Mouse (Mus musculus) stomach, embryonic 15.5 days (tissue): ENCODE results near the gene Ino80b. TPM values are rescaled to one million over a fixed set of nuclear protein-coding genes. Genes with fewer than 3 reads are reported as not detected.
"Not testable (repeated sequence)": the region's sequence is repeated elsewhere in the genome, so short reads cannot be mapped to it uniquely, and the experiment has no call there.

Source experiments
- ATAC-seq: fragments of 200-750 bp; cut with Nextera tagmentation; 2 replicates; pipeline ENCODE4 v1.8.0; 2017; ENCODE audit warnings: low read depth, moderate number of reproducible peaks, moderate TSS enrichment; ENCODE audit not compliant: insufficient read depth, low FRiP score
- H3K27ac ChIP-seq: fragments of 300-500 bp; sonication (generic); 2 replicates; pipeline ENCODE4 v1.5.1; 2015; ENCODE audit warnings: mild to moderate bottlenecking, inconsistent platforms
- H3K27me3 ChIP-seq: fragments of 300-500 bp; sonication (generic); replicated peaks from 2 replicates; pipeline ENCODE4 v1.6.1; 2015; ENCODE audit warnings: inconsistent platforms
- H3K36me3 ChIP-seq: fragments of 300-500 bp; sonication (generic); 2 replicates; pipeline ENCODE4 v1.6.1; 2015; ENCODE audit warnings: inconsistent platforms
- H3K4me1 ChIP-seq: fragments of 300-500 bp; sonication (generic); 2 replicates; pipeline ENCODE4 v1.6.1; 2015; ENCODE audit warnings: inconsistent platforms
- H3K4me2 ChIP-seq: fragments of 300-500 bp; sonication (generic); 2 replicates; pipeline ENCODE4 v1.6.1; 2015; ENCODE audit warnings: mild to moderate bottlenecking, inconsistent platforms
- H3K4me3 ChIP-seq: fragments of 300-500 bp; sonication (generic); replicated peaks from 2 replicates; pipeline ENCODE4 v1.5.1; 2015; ENCODE audit warnings: inconsistent platforms
- H3K9ac ChIP-seq: fragments of 300-500 bp; sonication (generic); 2 replicates; pipeline ENCODE4 v1.6.1; 2015; ENCODE audit warnings: inconsistent platforms
- H3K9me3 ChIP-seq: fragments of 300-500 bp; sonication (generic); 2 replicates; pipeline ENCODE4 v1.6.1; 2016; ENCODE audit warnings: inconsistent platforms
- WGBS: fragments of 180-500 bp; shearing (Covaris S2); methylation state at CpG from one replicate; pipeline ENCODE4 v1.1.7; 2015; 5-methylcytosine and 5-hydroxymethylcytosine counted together
- polyA plus RNA-seq: library from polyadenylated mRNA; unstranded; fragments of >200 nt; fragmentation: Nextera tagmentation; extraction: Ambion mirVana; gene quantifications from 2 replicates; pipeline ENCODE4 v1.2.1, GENCODE M21; 2015

The Ino80b gene
- 11.3 and 11.4 TPM in 2 replicates for polyA plus RNA-seq

- H3K36me3 ChIP-seq = no peaks in the 10 kb centered on the region
- peak within 1 kb of the TSS; percentile 75 for H3K27ac ChIP-seq
- H3K4me1 ChIP-seq = peaks cover 28% of the 10 kb centered on the region
- H3K4me2 ChIP-seq = peak within 1 kb of the TSS; percentile 89
- peak within 1 kb of the TSS; percentile 71 for H3K4me3 ChIP-seq
- no peaks in the 10 kb centered on the region for H3K27me3 ChIP-seq
- peak within 1 kb of the TSS; percentile 60 for H3K9ac ChIP-seq
- ATAC-seq = no peak
- no peaks in the 10 kb centered on the region for H3K9me3 ChIP-seq
- WGBS = 22% methylated on average over 5 of the region's 5 CpGs
Observed at GRCm38 (mm10) chr6:83125331-83125730, at the start of gene Ino80b. Gene Ino80b, minus strand, starts transcription at chr6:83125431.

- Histone ChIP-seq H3K27ac (no peak overlapping the region), H3K36me3 (peaks cover 4% of the 10 kb centered on the region; the same call in 1 of the 2 replicates), H3K9me3 (no peaks in the 10 kb centered on the region), H3K27me3 (no peaks in the 10 kb centered on the region), H3K9ac (no peak overlapping the region), H3K4me3 (no peak overlapping the region), H3K4me2 (no peak overlapping the region), H3K4me1 (0 out of 2 replicates have a peak, but pooled peaks cover 7% of the 10 kb centered on the region)
- WGBS = 65% methylated on average over 9 of the region's 9 CpGs
- ATAC-seq = no peak
Observed at GRCm38 (mm10) chr6:83172240-83172920, 47.1 kb upstream of the Ino80b start.

GRCm38 (mm10) chr6:83171063-83171462, 45.8 kb upstream of the Ino80b start:
- no peak for ATAC-seq
- H3K9ac ChIP-seq = no peak overlapping the region
- no peak overlapping the region for H3K4me3 ChIP-seq
- no peak overlapping the region for H3K27ac ChIP-seq
- H3K27me3 ChIP-seq = no peaks in the 10 kb centered on the region
- peaks cover 4% of the 10 kb centered on the region; the same call in 1 of the 2 replicates for H3K36me3 ChIP-seq
- no peak overlapping the region for H3K4me2 ChIP-seq
- H3K4me1 ChIP-seq = peaks cover 12% of the 10 kb centered on the region
- H3K9me3 ChIP-seq = no peaks in the 10 kb centered on the region
- WGBS = 84% methylated on average over 5 of the region's 5 CpGs

DNA sequence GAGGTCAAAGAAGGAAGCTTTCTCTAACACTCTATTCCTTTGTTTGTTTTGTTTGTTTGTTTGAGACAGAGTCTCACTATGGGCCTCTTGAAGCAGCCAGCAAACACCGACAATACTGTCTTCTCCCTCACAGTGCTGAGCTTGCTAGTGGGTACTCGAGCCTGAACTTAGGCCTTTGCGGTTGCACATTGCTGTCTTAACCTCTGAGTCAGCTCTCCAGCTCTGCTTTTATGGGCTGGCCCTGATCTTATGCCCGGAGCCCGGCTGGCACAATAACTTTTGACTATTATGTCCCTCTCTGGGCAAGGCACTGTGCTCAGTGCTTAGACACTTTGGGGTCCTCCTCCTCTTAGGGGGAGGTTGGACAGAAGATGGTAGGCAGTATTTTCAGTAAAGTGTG, 44.6 kb upstream of the Ino80b start:
- WGBS = 65% methylated on average over 5 of the region's 5 CpGs
- no peak overlapping the region for H3K4me3 ChIP-seq
- ATAC-seq = no peak
- H3K9me3 ChIP-seq = no peaks in the 10 kb centered on the region
- H3K27ac ChIP-seq = no peak overlapping the region
- no peaks in the 10 kb centered on the region for H3K27me3 ChIP-seq
- H3K36me3 ChIP-seq = peaks cover 4% of the 10 kb centered on the region; the same call in 1 of the 2 replicates
- no peak overlapping the region for H3K9ac ChIP-seq
- no peak overlapping the region for H3K4me2 ChIP-seq
- peaks cover 12% of the 10 kb centered on the region for H3K4me1 ChIP-seq

GRCm38 (mm10) chr6:83166243-83166630, 41.0 kb upstream of the Ino80b start:
- peak overlapping the region; percentile 79 for H3K4me2 ChIP-seq
- WGBS = under 1% methylated on average over 12 of the region's 12 CpGs
- H3K9me3 ChIP-seq = no peaks in the 10 kb centered on the region
- H3K4me3 ChIP-seq = peak overlapping the region; percentile 97
- peak overlapping the region; percentile 83 for H3K9ac ChIP-seq
- peaks cover 11% of the 10 kb centered on the region for H3K27me3 ChIP-seq
- ATAC-seq = peak; percentile 5; the same call in 1 of the 2 replicates
- no peaks in the 10 kb centered on the region for H3K36me3 ChIP-seq
- peaks cover 26% of the 10 kb centered on the region for H3K4me1 ChIP-seq
- H3K27ac ChIP-seq = peak overlapping the region; percentile 91

DNA sequence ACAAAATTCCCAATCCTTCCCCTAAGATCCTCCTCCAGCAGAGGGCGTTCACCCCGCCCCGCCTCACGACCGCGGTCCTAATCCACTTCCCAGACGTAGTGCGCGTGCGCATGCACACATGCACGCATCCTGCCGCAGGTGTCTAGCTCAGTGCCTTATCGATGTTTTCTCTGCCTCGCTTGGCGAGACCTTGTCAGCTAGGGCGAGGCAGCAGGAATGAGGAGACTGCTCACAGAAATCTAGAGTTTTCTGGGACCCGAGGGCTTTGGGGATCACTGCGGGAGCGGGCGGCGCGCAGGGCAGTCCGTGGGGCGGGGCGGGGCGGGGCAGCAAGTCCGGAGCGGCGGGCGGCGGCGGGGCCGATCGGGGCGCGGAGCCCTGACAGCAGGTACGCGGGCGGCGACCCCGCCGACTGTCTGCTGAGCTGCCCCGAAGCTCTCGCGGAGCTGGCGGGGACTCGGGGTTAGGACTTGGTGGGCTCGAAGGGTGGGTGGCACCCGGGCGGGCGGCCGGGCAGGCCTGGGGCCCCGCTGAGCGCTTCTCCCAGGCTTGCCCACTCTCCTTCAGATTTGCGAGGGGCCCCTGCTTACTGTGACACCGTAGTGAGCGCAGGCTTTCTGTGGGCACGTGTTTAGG, 40.5 kb upstream of the Ino80b start, which contains the start of gene Dctn1:
Gene Dctn1, plus strand, starts transcription at position 314 of the 636 bp plus-strand sequence.
- peaks cover 28% of the 10 kb centered on the region for H3K4me1 ChIP-seq
- under 1% methylated on average over 57 of the region's 58 CpGs for WGBS
- peaks cover 16% of the 10 kb centered on the region for H3K27me3 ChIP-seq
- H3K4me2 ChIP-seq = peak within 1 kb of the TSS; percentile 79
- ATAC-seq = peak; percentile 85
- peak within 1 kb of the TSS; percentile 83 for H3K9ac ChIP-seq
- H3K36me3 ChIP-seq = no peaks in the 10 kb centered on the region
- H3K4me3 ChIP-seq = peak within 1 kb of the TSS; percentile 97
- H3K27ac ChIP-seq = peak within 1 kb of the TSS; percentile 91
- H3K9me3 ChIP-seq = no peaks in the 10 kb centered on the region

GRCm38 (mm10) chr6:83165026-83165606, 39.9 kb upstream of the Ino80b start:
- H3K4me3 ChIP-seq = peak overlapping the region; percentile 97
- peak overlapping the region; percentile 71 for H3K27ac ChIP-seq
- peak overlapping the region; percentile 23; the same call in 1 of the 2 replicates for H3K9ac ChIP-seq
- no peaks in the 10 kb centered on the region for H3K36me3 ChIP-seq
- H3K4me2 ChIP-seq = peak overlapping the region; percentile 79
- H3K27me3 ChIP-seq = peaks cover 19% of the 10 kb centered on the region
- no peaks in the 10 kb centered on the region for H3K9me3 ChIP-seq
- ATAC-seq = peak; percentile 3; the same call in 1 of the 2 replicates
- 3% methylated on average over 6 of the region's 6 CpGs for WGBS
- H3K4me1 ChIP-seq = peaks cover 28% of the 10 kb centered on the region

GRCm38 (mm10) chr6:83162701-83163100, 37.5 kb upstream of the Ino80b start:
- Histone ChIP-seq H3K9me3 (no peaks in the 10 kb centered on the region), H3K27me3 (peaks cover 19% of the 10 kb centered on the region), H3K36me3 (no peaks in the 10 kb centered on the region), H3K4me1 (peaks cover 21% of the 10 kb centered on the region), H3K9ac (no peak overlapping the region), H3K27ac (no peak overlapping the region), H3K4me2 (peak overlapping the region; percentile 89), H3K4me3 (peak overlapping the region; percentile 43)
- WGBS = 0% methylated on average over 8 of the region's 8 CpGs
- no peak for ATAC-seq

DNA sequence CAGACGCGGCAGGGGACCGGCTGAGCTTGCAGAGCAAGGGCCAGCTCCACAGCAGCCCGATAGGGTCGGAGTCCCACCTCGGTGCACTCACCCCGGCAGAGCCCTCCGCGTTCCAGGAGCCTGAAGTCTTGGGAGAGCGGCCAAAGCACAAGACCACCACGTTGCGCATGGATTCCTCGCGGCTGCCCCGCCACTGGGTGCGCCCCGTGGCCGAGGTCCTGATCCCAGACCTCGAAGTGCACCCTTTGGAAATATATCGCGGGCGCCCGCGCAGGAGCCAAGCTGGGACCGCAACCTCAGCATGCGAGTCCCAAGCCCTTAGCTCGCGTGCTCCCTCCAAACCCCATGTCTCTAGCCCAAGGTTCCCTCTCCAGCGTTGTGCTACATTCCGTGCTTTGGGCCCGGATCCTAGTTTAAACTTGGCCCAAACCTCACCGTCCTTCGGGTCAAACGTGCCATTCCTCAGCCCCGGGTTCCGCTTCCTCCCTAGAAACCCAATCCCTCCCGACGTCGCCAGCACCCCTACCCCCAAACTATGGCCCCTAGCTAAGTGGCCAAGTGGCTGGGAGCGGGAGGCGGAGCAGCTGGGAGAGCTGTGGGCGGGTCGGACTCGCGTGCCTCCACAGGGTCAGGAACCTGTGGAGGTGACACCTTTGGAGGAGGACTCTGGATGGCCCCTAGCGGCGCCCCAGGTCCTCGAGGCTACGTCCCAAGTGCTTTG, 36.9 kb upstream of the Ino80b start:
- 1% methylated on average over 49 of the region's 49 CpGs for WGBS
- no peaks in the 10 kb centered on the region for H3K9me3 ChIP-seq
- no peak for ATAC-seq
- peak overlapping the region; percentile 89 for H3K4me2 ChIP-seq
- peak overlapping the region; percentile 25; the same call in 1 of the 2 replicates for H3K9ac ChIP-seq
- H3K4me3 ChIP-seq = peak overlapping the region; percentile 43
- H3K4me1 ChIP-seq = peaks cover 19% of the 10 kb centered on the region
- no peak overlapping the region for H3K27ac ChIP-seq
- H3K27me3 ChIP-seq = peaks cover 19% of the 10 kb centered on the region
- H3K36me3 ChIP-seq = no peaks in the 10 kb centered on the region

DNA sequence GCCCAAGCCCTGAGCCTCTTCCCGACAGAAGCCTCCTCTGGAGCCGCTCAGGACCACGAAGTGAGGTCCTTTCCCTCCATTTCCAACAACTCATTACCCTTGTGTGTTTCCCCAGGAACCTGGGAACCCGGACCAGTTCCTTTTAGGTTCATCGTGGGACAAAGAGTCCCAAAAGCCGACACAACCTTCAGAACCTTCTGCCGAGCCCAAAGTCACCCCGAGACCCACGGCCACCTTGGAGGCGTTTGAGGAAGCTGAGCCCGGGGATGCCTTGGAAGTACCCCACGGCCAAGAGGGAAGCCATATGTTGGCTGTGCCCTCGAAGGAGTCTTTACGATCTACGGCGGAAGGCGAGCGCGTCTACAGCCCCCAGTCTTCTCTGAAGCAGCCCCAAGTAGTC, 36.2 kb upstream of the Ino80b start:
- 13% methylated on average over 19 of the region's 19 CpGs for WGBS
- Histone ChIP-seq H3K9me3 (no peaks in the 10 kb centered on the region), H3K36me3 (no peaks in the 10 kb centered on the region), H3K9ac (peak overlapping the region; percentile 25; the same call in 1 of the 2 replicates), H3K4me2 (peak overlapping the region; percentile 89), H3K4me1 (peaks cover 18% of the 10 kb centered on the region), H3K4me3 (peak overlapping the region; percentile 43), H3K27me3 (peaks cover 19% of the 10 kb centered on the region), H3K27ac (no peak overlapping the region)
- ATAC-seq = no peak

DNA sequence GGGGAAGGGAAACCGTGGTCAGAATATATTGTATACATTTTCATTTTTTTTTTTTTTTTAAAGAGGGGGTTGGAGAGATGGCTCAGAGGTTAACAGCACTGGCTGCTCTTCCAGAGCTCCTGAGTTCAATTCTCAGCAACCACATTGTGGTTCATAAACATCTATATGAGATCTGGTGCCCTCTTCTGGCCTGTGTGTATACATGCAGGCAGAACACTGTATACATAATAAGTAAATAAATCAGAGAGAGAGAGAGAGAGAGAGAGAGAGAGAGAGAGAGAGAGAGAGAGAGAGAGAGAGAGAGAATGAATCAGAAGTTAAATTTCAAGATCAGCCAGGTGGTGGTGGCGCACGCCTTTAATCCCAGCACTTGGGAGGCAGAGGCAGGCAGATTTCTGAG, 34.2 kb upstream of the Ino80b start:
- H3K4me1 ChIP-seq = peaks cover 24% of the 10 kb centered on the region
- ATAC-seq, H3K27ac ChIP-seq: not testable (repeated sequence)

More for the DNA sequence above, 34.2 kb upstream of the Ino80b start:
- not testable (repeated sequence) for H3K4me2 ChIP-seq, H3K9ac ChIP-seq, H3K4me3 ChIP-seq, H3K9me3 ChIP-seq, H3K36me3 ChIP-seq
- 27% methylated on average over 3 of the region's 3 CpGs for WGBS
- H3K27me3 ChIP-seq = peaks cover 19% of the 10 kb centered on the region
